Mouse (Mus musculus) MEL (cell line): ENCODE measurements around the gene Nkx2-3. TPM values are rescaled to one million over a fixed set of nuclear protein-coding genes. Genes with fewer than 3 reads are reported as not detected.

Source experiments
- DNase-seq: peaks from one replicate; pipeline ENCODE4 v3.0.0; 2011; ENCODE audit warnings: low read depth, low spot score
- H3K27ac ChIP-seq: 2 replicates; pipeline ENCODE4 v1.5.1; 2012; ENCODE audit warnings: low read depth, mild to moderate bottlenecking, control low read depth, low read length, moderate library complexity; ENCODE audit not compliant: control insufficient read depth
- H3K27me3 ChIP-seq, 2 experiments: fragments of 150-350 bp in 1 of 2; sonication (generic) in 1 of 2; 2 replicates each; pipeline ENCODE4 v1.6.1; 2012; ENCODE audit warnings: low read length in 2 of 2, mild to moderate bottlenecking in 2 of 2, improper control_type of control experiment in 1 of 2, moderate library complexity in 1 of 2; ENCODE audit not compliant: insufficient read depth in 2 of 2, control insufficient read depth in 1 of 2
- H3K36me3 ChIP-seq, 2 experiments: 2 replicates each; pipeline ENCODE4 v1.6.1; 2012 to 2014; ENCODE audit warnings: low read length in 2 of 2, improper control_type of control experiment in 1 of 2, inconsistent platforms in 1 of 2, mild to moderate bottlenecking in 1 of 2; ENCODE audit not compliant: insufficient read depth in 2 of 2, control insufficient read depth in 1 of 2
- H3K4me1 ChIP-seq, 2 experiments: fragments of 150-350 bp in 1 of 2; sonication (generic) in 1 of 2; 2 replicates each; pipeline ENCODE4 v1.6.1; 2012; ENCODE audit warnings: low read length in 2 of 2, improper control_type of control experiment in 1 of 2, mild to moderate bottlenecking in 1 of 2; ENCODE audit not compliant: insufficient read depth in 2 of 2, control insufficient read depth in 1 of 2
- H3K4me3 ChIP-seq, 2 experiments: fragments of 150-350 bp in 1 of 2; sonication (generic) in 1 of 2; 2 replicates each; pipeline ENCODE4 v1.5.1; 2012; ENCODE audit warnings: low read depth in 2 of 2, low read length in 2 of 2, mild to moderate bottlenecking in 2 of 2, moderate library complexity in 2 of 2, control low read depth in 1 of 2, improper control_type of control experiment in 1 of 2; ENCODE audit not compliant: control insufficient read depth in 1 of 2, insufficient read depth in 1 of 2
- H3K79me2 ChIP-seq: 2 replicates; pipeline ENCODE4 v1.6.1; 2012; ENCODE audit warnings: mild to moderate bottlenecking, low read length, moderate library complexity; ENCODE audit not compliant: control insufficient read depth, poor library complexity, insufficient read depth
- H3K9ac ChIP-seq: 2 replicates; pipeline ENCODE4 v1.6.1; 2012; ENCODE audit warnings: low read depth, mild to moderate bottlenecking, control low read depth, low read length, moderate library complexity; ENCODE audit not compliant: control insufficient read depth, poor library complexity, severe bottlenecking
- H3K9me3 ChIP-seq: fragments of 150-350 bp; sonication (generic); replicated peaks from 2 replicates; pipeline ENCODE4 v1.6.1; 2012; ENCODE audit warnings: mild to moderate bottlenecking, low read length, improper control_type of control experiment, moderate library complexity; ENCODE audit not compliant: insufficient read depth
- BHLHE40 ChIP-seq: IDR thresholded peaks from 2 replicates; pipeline ENCODE4 v1.6.1; 2012; ENCODE audit warnings: low read depth, mild to moderate bottlenecking, inconsistent platforms, low read length, improper control_type of control experiment, borderline replicate concordance
- CHD1 ChIP-seq: IDR thresholded peaks from 2 replicates; pipeline ENCODE4 v1.6.1; 2012; ENCODE audit warnings: low read depth, mild to moderate bottlenecking, inconsistent platforms, low read length, improper control_type of control experiment
- CHD2 ChIP-seq: IDR thresholded peaks from 2 replicates; pipeline ENCODE4 v1.6.1; 2011; ENCODE audit warnings: low read length, improper control_type of control experiment
- CTCF ChIP-seq, 3 experiments: IDR thresholded peaks in 2 of 3; conservative IDR thresholded peaks in 1 of 3; 2 replicates each; pipeline ENCODE4 v1.5.1; 2011 to 2012; ENCODE audit warnings: low read length in 3 of 3, low read depth in 2 of 3, mild to moderate bottlenecking in 2 of 3, improper control_type of control experiment in 1 of 3, inconsistent platforms in 1 of 3, mixed read lengths in 1 of 3, moderate library complexity in 1 of 3; ENCODE audit not compliant: control insufficient read depth in 1 of 3, insufficient read depth in 1 of 3, poor library complexity in 1 of 3, severe bottlenecking in 1 of 3
- EP300 ChIP-seq, 2 experiments: IDR thresholded peaks; 2 replicates each; pipeline ENCODE4 v1.6.1; 2011; ENCODE audit warnings: improper control_type of control experiment in 2 of 2, low read length in 2 of 2, low read depth in 1 of 2, mild to moderate bottlenecking in 1 of 2
- GATA1 ChIP-seq: IDR thresholded peaks from 2 replicates; pipeline ENCODE4 v1.6.1; 2011; ENCODE audit warnings: low read depth, low read length, improper control_type of control experiment
- HCFC1 ChIP-seq: IDR thresholded peaks from 2 replicates; pipeline ENCODE4 v1.6.1; 2012; ENCODE audit warnings: low read depth, mild to moderate bottlenecking, inconsistent platforms, low read length, improper control_type of control experiment, moderate library complexity
- JUND ChIP-seq: IDR thresholded peaks from 2 replicates; pipeline ENCODE4 v1.6.1; 2011; ENCODE audit warnings: low read depth, mild to moderate bottlenecking, improper control_type of control experiment, low read length
- KAT2A ChIP-seq: conservative IDR thresholded peaks from 2 replicates; pipeline ENCODE4 v1.6.1; 2012; ENCODE audit warnings: low read depth, low read length, improper control_type of control experiment, inconsistent platforms
- MAFK ChIP-seq: IDR thresholded peaks from 2 replicates; pipeline ENCODE4 v1.6.1; 2011; ENCODE audit warnings: low read depth, mild to moderate bottlenecking, low read length, improper control_type of control experiment, borderline replicate concordance
- MAX ChIP-seq: IDR thresholded peaks from 2 replicates; pipeline ENCODE4 v1.6.1; 2011; ENCODE audit warnings: low read length, improper control_type of control experiment
- MEF2A ChIP-seq: IDR thresholded peaks from 2 replicates; pipeline ENCODE4 v1.6.1; 2014; ENCODE audit warnings: low read depth, mild to moderate bottlenecking, inconsistent platforms, low read length, improper control_type of control experiment; ENCODE audit not compliant: poor library complexity, insufficient replicate concordance, severe bottlenecking; ENCODE audit errors: extremely low read depth
- MXI1 ChIP-seq: IDR thresholded peaks from 2 replicates; pipeline ENCODE4 v1.6.1; 2011; ENCODE audit warnings: mild to moderate bottlenecking, low read depth, low read length, improper control_type of control experiment
- MYB ChIP-seq: IDR thresholded peaks from 2 replicates; pipeline ENCODE4 v1.6.1; 2011; ENCODE audit warnings: mild to moderate bottlenecking, low read depth, low read length, improper control_type of control experiment
- NELFE ChIP-seq: IDR thresholded peaks from 2 replicates; pipeline ENCODE4 v1.6.1; 2011; ENCODE audit warnings: low read depth, low read length, improper control_type of control experiment
- POLR2A ChIP-seq, 2 experiments: IDR thresholded peaks; 2 replicates each; pipeline ENCODE4 v1.6.1; 2011 to 2012; ENCODE audit warnings: low read length in 2 of 2, mild to moderate bottlenecking in 2 of 2, control low read depth in 1 of 2, improper control_type of control experiment in 1 of 2, low read depth in 1 of 2, moderate library complexity in 1 of 2; ENCODE audit not compliant: control insufficient read depth in 1 of 2, insufficient read depth in 1 of 2, poor library complexity in 1 of 2
- POLR2AphosphoS2 ChIP-seq: IDR thresholded peaks from 2 replicates; pipeline ENCODE4 v1.6.1; 2011; ENCODE audit warnings: low read length, improper control_type of control experiment
- POLR2AphosphoS5 ChIP-seq: IDR thresholded peaks from 2 replicates; pipeline ENCODE4 v1.6.1; 2012; ENCODE audit warnings: low read depth, borderline replicate concordance, mild to moderate bottlenecking, inconsistent platforms, low read length, moderate library complexity, mixed read lengths
- RAD21 ChIP-seq: IDR thresholded peaks from 2 replicates; pipeline ENCODE4 v1.6.1; 2011; ENCODE audit warnings: mild to moderate bottlenecking, low read depth, low read length, improper control_type of control experiment
- RCOR1 ChIP-seq: IDR thresholded peaks from 2 replicates; pipeline ENCODE4 v1.6.1; 2012; ENCODE audit warnings: low read depth, mild to moderate bottlenecking, inconsistent platforms, low read length, improper control_type of control experiment
- SIN3A ChIP-seq: IDR thresholded peaks from 2 replicates; pipeline ENCODE4 v1.6.1; 2012; ENCODE audit warnings: low read length, improper control_type of control experiment, inconsistent platforms
- SMC3 ChIP-seq: IDR thresholded peaks from 2 replicates; pipeline ENCODE4 v1.6.1; 2011; ENCODE audit warnings: low read depth, low read length, improper control_type of control experiment
- TAL1 ChIP-seq: IDR thresholded peaks from 2 replicates; pipeline ENCODE4 v1.6.1; 2012; ENCODE audit warnings: mild to moderate bottlenecking, inconsistent platforms, low read length, moderate library complexity, mixed read lengths
- TBP ChIP-seq: IDR thresholded peaks from 2 replicates; pipeline ENCODE4 v1.8.0; 2011; ENCODE audit warnings: low read depth, low read length, improper control_type of control experiment
- UBTF ChIP-seq: IDR thresholded peaks from 2 replicates; pipeline ENCODE4 v1.6.1; 2012; ENCODE audit warnings: low read depth, mild to moderate bottlenecking, inconsistent platforms, low read length, improper control_type of control experiment, moderate library complexity, borderline replicate concordance; ENCODE audit not compliant: insufficient read depth
- USF1 ChIP-seq: IDR thresholded peaks from 2 replicates; pipeline ENCODE4 v1.6.1; 2014; ENCODE audit warnings: low read depth, mild to moderate bottlenecking, inconsistent platforms, low read length, improper control_type of control experiment, moderate library complexity
- USF2 ChIP-seq, 2 experiments: IDR thresholded peaks; 2 replicates each; pipeline ENCODE4 v1.6.1; 2011 to 2012; ENCODE audit warnings: improper control_type of control experiment in 2 of 2, low read length in 2 of 2, borderline replicate concordance in 1 of 2, inconsistent platforms in 1 of 2, low read depth in 1 of 2, mild to moderate bottlenecking in 1 of 2; ENCODE audit not compliant: insufficient read depth in 1 of 2
- ZC3H11A ChIP-seq: IDR thresholded peaks from 2 replicates; pipeline ENCODE4 v1.6.1; 2012; ENCODE audit warnings: low read depth, mild to moderate bottlenecking, inconsistent platforms, low read length, improper control_type of control experiment
- ZKSCAN1 ChIP-seq: IDR thresholded peaks from 2 replicates; pipeline ENCODE4 v1.6.1; 2012; ENCODE audit warnings: low read depth, mild to moderate bottlenecking, inconsistent platforms, low read length, improper control_type of control experiment, moderate library complexity
- ZMIZ1 ChIP-seq: IDR thresholded peaks from 2 replicates; pipeline ENCODE4 v1.6.1; 2012; ENCODE audit warnings: low read depth, mild to moderate bottlenecking, inconsistent platforms, low read length, improper control_type of control experiment, moderate library complexity
- ZNF384 ChIP-seq: IDR thresholded peaks from 2 replicates; pipeline ENCODE4 v1.6.1; 2012; ENCODE audit warnings: low read depth, mild to moderate bottlenecking, inconsistent platforms, low read length, improper control_type of control experiment
- polyA plus RNA-seq, 2 experiments: library from polyadenylated mRNA; stranded (reverse) in 1 of 2; unstranded in 1 of 2; fragments of >175 nt in 1 of 2; fragments of >200 nt in 1 of 2; gene quantifications; 2 replicates each; pipeline versions ENCODE4 v1.2.1 to v1.2.4; 2012; ENCODE audit warnings: low replicate concordance in 2 of 2, low read depth in 1 of 2; ENCODE audit not compliant: insufficient read length in 2 of 2, insufficient read depth in 1 of 2, missing spikeins in 1 of 2
- total RNA-seq: library from RNA; depleted of rRNA; stranded (reverse); fragments of 300-350 nt; gene quantifications from 2 replicates; pipeline ENCODE4 v1.2.3, GENCODE M21; 2012

Nkx2-3 gene
- total and polyA plus RNA-seq, 3 experiments = not detected

- TF ChIP-seq ZC3H11A = peak; percentile 76
- TF ChIP-seq HCFC1 = no peak
- TF ChIP-seq POLR2AphosphoS2 = no peak
- no peak for TF ChIP-seq USF2 (IDR thresholded peaks at IDR 0.05; ENCODE audit: borderline replicate concordance in 1 of 2, insufficient read depth in 1 of 2, low read depth in 1 of 2, low read length in 2 of 2)
- TF ChIP-seq EP300 (IDR thresholded peaks at IDR 0.05; ENCODE audit: low read depth in 1 of 2, low read length in 2 of 2) = no peak
- TF ChIP-seq GATA1 = no peak
- no peak for TF ChIP-seq MAFK
- TF ChIP-seq USF1 = no peak
- no peak for TF ChIP-seq ZNF384
- no peak for TF ChIP-seq POLR2A (IDR thresholded peaks at IDR 0.05; ENCODE audit: control insufficient read depth in 1 of 2, insufficient read depth in 1 of 2, low read depth in 1 of 2, low read length in 2 of 2, poor library complexity in 1 of 2)
- no peak for TF ChIP-seq BHLHE40
- peak; percentile 81 for TF ChIP-seq MXI1
These were observed 41.0 kb upstream of the Nkx2-3 start (continued) for GRCm38 (mm10) chr19:43570831-43571790.

GRCm38 (mm10) chr19:43579081-43579796 lies 32.9 kb upstream of the Nkx2-3 start:
- Histone ChIP-seq H3K9me3 (no peaks in the 10 kb centered on the region), H3K36me3 (peaks cover 0 to 13% of the 10 kb centered on the region in 2 experiments; a peak in 2 of 4 replicates), H3K4me1 (peaks cover 0 to 24% of the 10 kb centered on the region in 2 experiments; a peak in 3 of 4 replicates), H3K9ac (peak overlapping the region; percentile 60), H3K27me3 (no peaks in the 10 kb centered on the region), H3K4me3 (peak overlapping the region; percentile 51 to 60), H3K27ac (peak overlapping the region; percentile 81), H3K79me2 (no peaks in the 10 kb centered on the region)
- DNase-seq = peak; percentile 90
- TF ChIP-seq CHD2 = no peak
- TF ChIP-seq ZNF384 = no peak
- TF ChIP-seq RAD21 = no peak
- TF ChIP-seq ZMIZ1 = no peak
- no peak for TF ChIP-seq MYB
- TF ChIP-seq RCOR1 = no peak
- 0 out of 2 replicates have a peak, but pooled peaks have one; percentile 12 for TF ChIP-seq SIN3A
- no peak for TF ChIP-seq ZKSCAN1
- TF ChIP-seq USF1 = peak; percentile 68; the same call in 1 of the 2 replicates
- no peak for TF ChIP-seq JUND
- TF ChIP-seq MAX = no peak
- TF ChIP-seq CTCF (IDR thresholded peaks at IDR 0.05 in 2 of 3, conservative IDR thresholded peaks at IDR 0.05 in 1 of 3; ENCODE audit: control insufficient read depth in 1 of 3, insufficient read depth in 1 of 3, low read depth in 2 of 3, low read length in 3 of 3, poor library complexity in 1 of 3, severe bottlenecking in 1 of 3) = no peak
- TF ChIP-seq NELFE = no peak
- peak; percentile 64; the same call in 1 of the 2 replicates for TF ChIP-seq TBP
- TF ChIP-seq MEF2A = no peak
- no peak for TF ChIP-seq CHD1
- TF ChIP-seq EP300 (IDR thresholded peaks at IDR 0.05; ENCODE audit: low read depth in 1 of 2, low read length in 2 of 2) = peak; percentile 60 to 68
- TF ChIP-seq KAT2A = no peak
- TF ChIP-seq UBTF = no peak
- TF ChIP-seq TAL1 = peak; percentile 61
- no peak for TF ChIP-seq POLR2AphosphoS5
- TF ChIP-seq BHLHE40 = no peak
- TF ChIP-seq HCFC1 = no peak
- TF ChIP-seq GATA1 = peak; percentile 66
- TF ChIP-seq SMC3 = no peak
- no peak for TF ChIP-seq MAFK
